Mouse (Mus musculus) cortical plate, adult 2 months (tissue): Measurements from ENCODE around the gene Gcm2.

Experiments
- CTCF ChIP-seq: fragments of 200-500 bp; IDR thresholded peaks from 2 replicates; pipeline ENCODE4 v1.5.1; 2011; ENCODE audit warnings: mild to moderate bottlenecking, control low read depth, low read length; ENCODE audit not compliant: insufficient read depth; ENCODE audit errors: extremely low read depth
- POLR2A ChIP-seq: fragments of 200-500 bp; IDR thresholded peaks from 2 replicates; pipeline ENCODE4 v1.6.1; 2011; ENCODE audit warnings: mild to moderate bottlenecking, low read length, control low read depth; ENCODE audit not compliant: insufficient read depth; ENCODE audit errors: extremely low read depth

DNA sequence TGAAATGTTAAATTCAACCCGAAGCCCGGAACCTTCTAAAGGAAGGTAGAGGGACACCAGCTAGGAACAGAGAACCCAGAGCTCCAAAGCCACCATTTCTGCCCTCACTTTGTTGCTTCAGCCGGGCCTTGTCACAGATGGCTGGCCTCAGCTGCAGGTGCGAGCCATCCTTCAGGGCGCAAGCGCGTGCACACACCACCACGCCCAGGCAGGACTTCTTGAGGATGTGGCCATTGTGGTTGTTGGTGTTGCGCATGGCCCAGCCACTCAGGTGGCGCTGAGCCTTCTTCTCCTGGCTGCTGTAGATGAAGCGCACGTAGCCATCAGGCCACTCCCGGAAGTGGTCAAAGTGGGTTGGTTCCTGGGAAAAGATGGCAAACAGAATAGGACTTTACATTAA lies 5.3 kb downstream of the Gcm2 start:
- TF ChIP-seq CTCF (no peak), POLR2A (no peak)
